Mouse (Mus musculus): ENCODE measurements around the gene Synpo2.
A peak's percentile ranks its signal among the peaks of the same experiment; 100 is the strongest.

Gene Synpo2

GRCm38 (mm10) chr3:123235921-123236320, at the start of gene Synpo2:
Gene Synpo2, minus strand, starts transcription at chr3:123236149.
- no peak for DNase-seq (ENCODE audit: low spot score)

- DNase-seq (ENCODE audit: low spot score) = no peak
Observed at GRCm38 (mm10) chr3:123285649-123286048, 49.7 kb upstream of the Synpo2 start.

GRCm38 (mm10) chr3:123284284-123284683, 48.3 kb upstream of the Synpo2 start:
- DNase-seq (ENCODE audit: low spot score) = no peak

GRCm38 (mm10) chr3:123282866-123283615, 47.1 kb upstream of the Synpo2 start:
- no peak for DNase-seq (ENCODE audit: low spot score)

- DNase-seq (ENCODE audit: low spot score) = no peak
Observed at GRCm38 (mm10) chr3:123267741-123268201, 31.8 kb upstream of the Synpo2 start.

GRCm38 (mm10) chr3:123266753-123267651, 31.1 kb upstream of the Synpo2 start, which contains the start of gene Sec24d:
Gene Sec24d, plus strand, starts transcription at chr3:123267455.
- peak; percentile 69 for DNase-seq (ENCODE audit: low spot score)

- no peak for DNase-seq (ENCODE audit: low spot score)
Observed at GRCm38 (mm10) chr3:123264706-123265105, 28.8 kb upstream of the Synpo2 start.

- DNase-seq (ENCODE audit: low spot score) = no peak
Observed at GRCm38 (mm10) chr3:123258709-123259108, 22.8 kb upstream of the Synpo2 start.

GRCm38 (mm10) chr3:123256181-123257101, 20.5 kb upstream of the Synpo2 start:
- no peak for DNase-seq (ENCODE audit: low spot score)

GRCm38 (mm10) chr3:123245646-123246045, 9.7 kb upstream of the Synpo2 start:
- no peak for DNase-seq (ENCODE audit: low spot score)

- no peak for DNase-seq (ENCODE audit: low spot score)
Observed at GRCm38 (mm10) chr3:123244376-123244775, 8.4 kb upstream of the Synpo2 start.

- no peak for DNase-seq (ENCODE audit: low spot score)
Observed at GRCm38 (mm10) chr3:123237446-123237845, 1.5 kb upstream of the Synpo2 start.

- no peak for DNase-seq (ENCODE audit: low spot score)
Observed at GRCm38 (mm10) chr3:123237039-123237438, 1.1 kb upstream of the Synpo2 start.

GRCm38 (mm10) chr3:123235495-123235894, 454 bp downstream of the Synpo2 start:
- no peak for DNase-seq (ENCODE audit: low spot score)

- no peak for DNase-seq (ENCODE audit: low spot score)
Observed at GRCm38 (mm10) chr3:123234191-123234836, 1.6 kb downstream of the Synpo2 start.

GRCm38 (mm10) chr3:123231639-123232038, 4.3 kb downstream of the Synpo2 start:
- no peak for DNase-seq (ENCODE audit: low spot score)

GRCm38 (mm10) chr3:123227276-123227675, 8.7 kb downstream of the Synpo2 start:
- no peak for DNase-seq (ENCODE audit: low spot score)

GRCm38 (mm10) chr3:123218646-123219045, 17.3 kb downstream of the Synpo2 start:
- DNase-seq (ENCODE audit: low spot score) = no peak

GRCm38 (mm10) chr3:123208891-123209290, 27.1 kb downstream of the Synpo2 start:
- DNase-seq (ENCODE audit: low spot score) = no peak

GRCm38 (mm10) chr3:123207386-123207785, 28.6 kb downstream of the Synpo2 start:
- no peak for DNase-seq (ENCODE audit: low spot score)

- no peak for DNase-seq (ENCODE audit: low spot score)
Observed at GRCm38 (mm10) chr3:123205485-123205884, 30.5 kb downstream of the Synpo2 start.
